Mouse (Mus musculus) cerebellum, adult 2 months (tissue): ENCODE results near the gene Ciart. TPM values are rescaled to one million over a fixed set of nuclear protein-coding genes. Genes with fewer than 3 reads are reported as not detected.
"Not testable (repeated sequence)": the region's sequence is repeated elsewhere in the genome, so short reads cannot be mapped to it uniquely, and the experiment has no call there.

Experiments
- DNase-seq, 2 experiments: peaks; one replicate each; pipeline ENCODE4 v3.0.0; 2021
- H3K27ac ChIP-seq: fragments of 200-500 bp; 2 replicates; pipeline ENCODE4 v1.5.1; 2012; ENCODE audit warnings: low read length, control low read depth, inconsistent platforms; ENCODE audit not compliant: insufficient read depth
- H3K27me3 ChIP-seq: fragments of 200-500 bp; 2 replicates; pipeline ENCODE4 v1.6.1; 2012; ENCODE audit warnings: inconsistent platforms, mild to moderate bottlenecking, low read length, moderate library complexity; ENCODE audit not compliant: control insufficient read depth, insufficient read depth
- H3K4me1 ChIP-seq: fragments of 200-500 bp; 2 replicates; pipeline ENCODE4 v1.6.1; 2011; ENCODE audit warnings: low read length; ENCODE audit not compliant: control insufficient read depth, insufficient read depth
- H3K4me3 ChIP-seq: fragments of 200-500 bp; replicated peaks from 2 replicates; pipeline ENCODE3; 2011; ENCODE audit warnings: mild to moderate bottlenecking, low read depth, low read length, control low read depth; ENCODE audit not compliant: insufficient read depth
- CTCF ChIP-seq: fragments of 200-500 bp; IDR thresholded peaks from 2 replicates; pipeline ENCODE4 v1.5.1; 2011; ENCODE audit warnings: low read depth, mild to moderate bottlenecking, control low read depth, low read length, moderate library complexity, borderline replicate concordance; ENCODE audit not compliant: insufficient read depth
- POLR2A ChIP-seq: fragments of 200-500 bp; IDR thresholded peaks from 2 replicates; pipeline ENCODE4 v1.6.1; 2011; ENCODE audit warnings: low read length, control low read depth, borderline replicate concordance; ENCODE audit not compliant: insufficient read depth
- WGBS: fragments of 180-500 bp; shearing (Covaris S2); methylation state at CpG from one replicate; pipeline ENCODE4 v1.1.7; 2018; 5-methylcytosine and 5-hydroxymethylcytosine counted together
- polyA plus RNA-seq: library from polyadenylated mRNA; depleted of rRNA; stranded (reverse); fragments of >200 nt; gene quantifications from 2 replicates; pipeline ENCODE4 v1.2.3, GENCODE M21; 2012

Ciart gene
- polyA plus RNA-seq, 1 experiment = 48.4 TPM

DNA sequence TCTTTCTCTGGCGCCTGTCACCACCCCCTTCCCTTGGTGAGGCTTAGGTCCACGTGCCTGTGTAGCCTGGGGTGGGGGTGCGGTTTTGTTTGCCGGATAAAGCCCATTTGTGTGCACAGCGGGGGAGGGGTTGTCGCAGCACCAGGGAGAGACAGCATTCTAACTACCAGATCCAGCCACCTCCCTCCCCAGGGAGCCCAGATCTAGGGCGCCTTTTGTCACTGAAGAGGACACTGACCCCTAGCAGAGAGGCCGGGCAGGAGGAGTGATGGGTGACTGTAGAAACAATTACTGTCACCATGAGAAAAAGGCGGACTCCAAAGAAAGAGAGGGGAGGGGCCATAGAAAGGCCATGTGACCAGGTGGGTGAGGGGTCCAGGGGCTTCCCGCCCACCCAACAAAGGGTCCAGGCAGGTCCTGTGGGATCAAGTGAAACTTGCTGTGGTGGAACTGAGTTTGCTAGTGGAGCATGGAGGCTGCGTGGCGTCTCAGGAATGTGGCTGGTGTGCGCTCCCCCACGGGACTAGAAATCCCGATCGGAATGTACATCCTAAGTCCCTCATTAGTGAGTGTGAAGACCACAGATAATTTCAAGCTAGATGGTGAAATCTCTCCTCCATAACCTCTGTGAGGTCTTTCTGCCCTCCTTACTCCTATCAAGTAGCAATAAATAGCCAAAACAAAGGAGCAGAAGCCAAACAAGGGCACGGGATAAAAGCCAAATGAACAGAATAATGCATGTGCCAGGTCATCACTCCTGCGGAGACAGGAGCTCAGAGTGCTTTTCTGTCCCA, 23.3 kb upstream of the Ciart start:
- WGBS = 1% methylated on average over 18 of the region's 18 CpGs
- no peaks in the 10 kb centered on the region for H3K27me3 ChIP-seq
- H3K4me1 ChIP-seq = peaks cover 4% of the 10 kb centered on the region; the same call in 1 of the 2 replicates
- H3K27ac ChIP-seq = no peak overlapping the region
- H3K4me3 ChIP-seq = peak overlapping the region; percentile 4
- DNase-seq = peak in 1 of 2 experiments; percentile 53
- TF ChIP-seq CTCF (no peak), POLR2A (no peak)

DNA sequence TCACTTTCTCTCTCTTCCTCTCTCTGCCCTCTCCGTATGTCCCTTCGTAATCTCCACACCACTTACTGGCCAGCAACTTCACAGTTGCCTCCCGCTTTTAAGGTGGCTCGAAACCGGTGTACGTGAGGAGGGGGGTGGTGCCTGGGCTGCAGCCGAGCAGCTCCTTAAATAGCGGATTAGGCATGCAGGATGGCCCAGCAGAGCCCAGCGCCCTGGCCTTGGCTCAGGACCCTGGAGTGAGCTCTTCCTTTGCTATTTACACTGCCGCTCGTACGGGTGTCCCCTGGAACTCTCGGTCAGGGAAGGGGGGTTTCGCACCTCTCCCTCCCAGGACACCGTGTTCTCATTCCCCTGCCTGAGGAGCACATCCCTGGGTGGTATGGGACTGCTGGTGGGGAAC, 22.5 kb upstream of the Ciart start, which contains the start of gene Car14:
Car14 (minus strand) TSS at position 124 of the 400 bp plus-strand sequence.
- Histone ChIP-seq H3K27ac (peak within 1 kb of the TSS; percentile 7; the same call in 1 of the 2 replicates), H3K4me3 (peak within 1 kb of the TSS; percentile 34), H3K4me1 (peaks cover 4% of the 10 kb centered on the region; the same call in 1 of the 2 replicates), H3K27me3 (no peaks in the 10 kb centered on the region)
- no peak for TF ChIP-seq CTCF
- no peak for DNase-seq
- 2% methylated on average over 15 of the region's 15 CpGs for WGBS

DNA sequence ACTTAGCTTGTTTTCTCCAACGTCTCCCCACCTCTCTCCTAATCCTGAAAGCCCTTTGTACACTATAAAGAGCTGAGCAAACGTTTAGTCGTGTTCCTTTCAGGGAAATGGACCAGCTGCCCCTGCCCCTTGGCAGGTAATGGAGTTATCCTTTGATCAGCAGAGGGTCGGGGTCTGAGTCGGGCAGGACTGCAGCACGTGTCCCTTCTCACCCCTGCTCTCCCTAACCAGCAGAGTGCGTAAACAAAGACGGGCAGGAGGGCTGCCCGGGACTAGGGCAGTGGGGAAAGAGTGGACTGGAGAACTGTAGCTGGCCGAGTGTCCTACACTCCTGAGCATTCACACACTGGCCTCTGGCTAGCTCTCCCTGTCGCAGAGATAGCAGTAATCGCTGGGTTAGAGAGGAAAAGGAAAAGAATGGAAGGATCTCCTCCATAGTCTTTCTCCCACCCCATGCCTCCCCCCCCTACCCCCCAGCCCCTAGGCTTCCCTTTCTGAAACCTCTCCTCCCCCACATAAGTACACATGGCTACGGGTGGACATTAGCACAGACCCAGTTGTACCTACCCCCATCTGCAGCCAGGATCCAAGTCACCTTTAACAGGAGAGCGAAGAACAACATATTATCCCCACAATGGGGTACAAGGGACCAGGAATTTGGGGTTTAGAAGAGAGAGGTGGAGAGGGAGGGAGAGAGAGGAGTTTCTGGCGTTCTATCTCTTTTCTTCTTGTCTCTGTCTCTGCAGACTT, 21.9 kb upstream of the Ciart start:
- Histone ChIP-seq H3K4me1 (peaks cover 4% of the 10 kb centered on the region; the same call in 1 of the 2 replicates), H3K4me3 (no peak overlapping the region), H3K27ac (peak overlapping the region; percentile 7; the same call in 1 of the 2 replicates), H3K27me3 (no peaks in the 10 kb centered on the region)
- TF ChIP-seq CTCF (no peak), POLR2A (no peak)
- DNase-seq = no peak
- WGBS = 16% methylated on average over 15 of the region's 15 CpGs

- Histone ChIP-seq H3K27me3 (no peaks in the 10 kb centered on the region), H3K4me3 (no peak overlapping the region), H3K27ac (peak overlapping the region; percentile 69; the same call in 1 of the 2 replicates), H3K4me1 (peaks cover 4% of the 10 kb centered on the region; the same call in 1 of the 2 replicates)
- no peak for DNase-seq
- WGBS = 31% methylated on average over 6 of the region's 6 CpGs
- no peak for TF ChIP-seq POLR2A
- no peak for TF ChIP-seq CTCF
These were observed 20.6 kb upstream of the Ciart start for GRCm38 (mm10) chr3:95902643-95903042.

GRCm38 (mm10) chr3:95902373-95902625, 20.2 kb upstream of the Ciart start:
- no peak for DNase-seq
- TF ChIP-seq CTCF = no peak
- no peak for TF ChIP-seq POLR2A

DNA sequence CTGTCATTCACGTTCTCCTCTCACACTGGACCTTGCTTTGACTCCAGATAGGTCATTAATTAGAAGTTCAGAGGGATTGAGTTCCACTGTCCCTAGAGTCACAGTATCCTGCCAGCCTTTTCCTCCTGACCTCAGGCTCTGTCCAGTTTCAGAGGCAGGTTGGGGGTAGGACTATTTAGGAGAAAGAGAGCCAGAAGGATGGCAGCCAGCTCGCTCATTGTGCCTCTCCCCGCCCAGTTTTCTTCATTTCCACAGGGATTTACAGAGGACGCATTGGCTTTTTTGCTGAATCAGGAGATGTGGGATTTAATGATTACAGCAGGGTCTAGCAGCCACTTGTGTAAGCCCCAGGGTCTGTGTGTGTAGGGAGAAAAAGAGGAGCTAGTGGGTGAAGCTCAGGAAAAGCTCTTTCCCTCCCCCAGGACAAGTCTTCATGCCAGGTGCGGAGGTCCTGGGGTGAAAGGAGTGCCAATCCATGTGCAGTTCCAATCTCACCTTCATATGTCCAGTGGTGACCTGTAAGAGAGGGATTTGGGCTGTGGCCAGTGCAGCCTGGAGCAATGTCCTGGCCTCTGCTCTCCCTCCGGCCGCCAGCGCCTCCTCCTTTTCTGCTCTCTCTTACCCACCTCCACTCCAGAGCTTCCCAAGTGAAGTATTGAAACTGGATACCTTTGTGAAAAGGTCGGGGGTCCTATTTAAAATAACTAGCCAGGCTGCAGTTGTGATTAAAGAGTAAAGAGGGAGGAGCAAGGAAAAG, 19.7 kb upstream of the Ciart start:
- H3K4me3 ChIP-seq = no peak overlapping the region
- peak overlapping the region; percentile 69; the same call in 1 of the 2 replicates for H3K27ac ChIP-seq
- DNase-seq = no peak
- no peak for TF ChIP-seq CTCF
- TF ChIP-seq POLR2A = no peak
- WGBS = 47% methylated on average over 9 of the region's 9 CpGs
- peaks cover 4% of the 10 kb centered on the region; the same call in 1 of the 2 replicates for H3K4me1 ChIP-seq
- H3K27me3 ChIP-seq = no peaks in the 10 kb centered on the region

More at GRCm38 (mm10) chr3:95902373-95902625, 20.2 kb upstream of the Ciart start:
- Histone ChIP-seq H3K4me3 (no peak overlapping the region), H3K27ac (peak overlapping the region; percentile 69; the same call in 1 of the 2 replicates), H3K4me1 (peaks cover 4% of the 10 kb centered on the region; the same call in 1 of the 2 replicates), H3K27me3 (no peaks in the 10 kb centered on the region)

DNA sequence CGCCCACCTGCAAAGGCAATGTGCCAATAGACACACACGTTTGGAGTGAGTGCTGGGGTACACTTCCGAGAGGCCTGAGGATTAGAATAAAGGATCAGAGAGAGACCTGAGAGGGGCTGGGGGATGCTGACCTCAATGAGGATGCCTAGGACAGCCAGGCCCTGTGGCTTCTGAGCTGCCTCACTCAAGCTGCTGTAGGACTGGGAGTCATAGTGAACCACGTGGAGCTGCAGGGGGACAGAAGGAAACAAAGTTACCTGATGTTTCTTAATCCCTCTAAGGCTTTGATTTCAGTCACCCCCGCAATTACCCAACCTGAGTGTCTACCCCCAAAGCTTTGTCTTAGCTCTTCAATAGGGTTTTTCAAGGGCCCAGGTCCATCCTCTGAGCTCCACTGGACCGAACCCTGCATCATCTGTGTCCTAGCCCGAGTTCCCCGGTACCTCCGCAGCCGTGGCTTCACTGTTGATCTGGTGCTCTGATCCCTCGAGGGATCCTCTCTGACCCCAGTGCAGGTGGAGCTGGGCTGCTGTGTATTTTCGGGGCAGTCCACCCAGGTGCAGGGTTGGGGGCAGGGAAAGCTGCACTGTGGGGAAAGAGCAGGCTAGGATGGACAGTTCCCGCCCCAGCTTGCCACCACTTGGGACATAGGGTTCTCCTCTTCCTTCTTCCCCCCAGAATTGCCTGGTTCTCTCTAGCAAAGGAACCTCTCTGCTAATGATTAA, 17.9 kb upstream of the Ciart start:
- WGBS = 72% methylated on average over 13 of the region's 13 CpGs
- no peaks in the 10 kb centered on the region for H3K27me3 ChIP-seq
- TF ChIP-seq CTCF (no peak), POLR2A (no peak)
- no peak for DNase-seq
- no peak overlapping the region for H3K27ac ChIP-seq
- peaks cover 9% of the 10 kb centered on the region for H3K4me1 ChIP-seq
- no peak overlapping the region for H3K4me3 ChIP-seq

- not testable (repeated sequence) for H3K27me3 ChIP-seq, DNase-seq, H3K4me1 ChIP-seq, H3K27ac ChIP-seq
- 59% methylated on average over 7 of the region's 7 CpGs for WGBS
- peak overlapping the region; percentile 32 for H3K4me3 ChIP-seq
These were observed 13.4 kb upstream of the Ciart start for GRCm38 (mm10) chr3:95895501-95895900.
